Mouse (Mus musculus) adrenal gland, postnatal 25 days (tissue): ENCODE results near the gene Gm17655. TPM values are rescaled to one million over a fixed set of nuclear protein-coding genes. Genes with fewer than 3 reads are reported as not detected.
"Not testable (repeated sequence)": the region's sequence is repeated elsewhere in the genome, so short reads cannot be mapped to it uniquely, and the experiment has no call there.

ENCODE experiments used
- DNase-seq: peaks from one replicate; pipeline ENCODE4 v3.0.0; 2021; ENCODE audit warnings: mixed read lengths
- long read RNA-seq: library from polyadenylated mRNA; stranded (forward); transcript quantifications from one replicate; pipeline ENCODE4 v2.0.0, GENCODE M21; 2021
- total RNA-seq: library from RNA; stranded (reverse); gene quantifications from 2 replicates; pipeline ENCODE4 v1.2.3, GENCODE M21; 2021

Gm17655 gene
- 7.5 and 7.7 TPM in 2 replicates for total RNA-seq
- long read RNA-seq: 0 reads

DNA sequence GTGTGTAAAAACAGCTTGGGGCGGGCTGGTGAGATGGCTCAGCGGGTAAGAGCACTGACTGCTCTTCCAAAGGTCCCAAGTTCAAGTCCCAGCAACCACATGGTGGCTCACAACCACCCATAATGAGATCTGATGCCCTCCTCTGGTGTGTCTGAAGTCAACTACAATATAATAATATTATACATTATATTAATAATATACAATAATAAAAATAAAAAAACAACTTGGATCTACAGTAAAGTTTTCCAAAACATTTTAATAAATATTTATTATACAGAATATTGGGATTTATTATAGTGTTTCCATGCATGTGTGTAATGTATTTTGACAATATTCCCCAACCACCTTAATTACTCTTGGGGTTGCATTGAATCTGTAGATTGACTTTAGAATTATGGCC lies at the start of gene Gm17655:
Gm17655 (minus strand) TSS at position 101 of the 400 bp plus-strand sequence.
- DNase-seq: not testable (repeated sequence)

DNA sequence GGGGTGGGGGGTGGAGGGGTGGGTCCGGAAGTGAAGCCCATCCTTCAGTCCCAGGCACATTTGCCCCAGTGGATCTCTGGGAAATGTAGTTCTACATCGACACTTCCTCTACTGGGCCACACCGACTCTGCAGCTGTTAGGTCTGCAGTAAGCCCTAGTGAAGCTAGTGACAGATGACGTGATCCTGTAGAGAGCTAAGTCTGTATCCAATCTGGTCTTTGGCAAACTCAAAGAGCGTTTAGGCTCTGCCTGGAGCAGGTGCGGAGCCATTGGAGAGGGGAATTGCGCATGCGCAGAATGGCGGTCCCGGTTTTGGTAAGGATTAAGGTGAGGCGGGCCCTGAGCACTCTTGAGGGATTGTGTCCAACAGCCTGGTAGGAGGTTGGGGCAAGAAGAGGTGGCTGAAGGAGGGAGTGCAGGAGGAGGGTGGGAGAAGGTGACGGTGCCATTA lies 37.7 kb upstream of the Gm17655 start, which contains the start of gene Zfp605:
Zfp605 (plus strand) TSS at position 102 of the 451 bp plus-strand sequence.
- DNase-seq: peak; percentile 92

DNA sequence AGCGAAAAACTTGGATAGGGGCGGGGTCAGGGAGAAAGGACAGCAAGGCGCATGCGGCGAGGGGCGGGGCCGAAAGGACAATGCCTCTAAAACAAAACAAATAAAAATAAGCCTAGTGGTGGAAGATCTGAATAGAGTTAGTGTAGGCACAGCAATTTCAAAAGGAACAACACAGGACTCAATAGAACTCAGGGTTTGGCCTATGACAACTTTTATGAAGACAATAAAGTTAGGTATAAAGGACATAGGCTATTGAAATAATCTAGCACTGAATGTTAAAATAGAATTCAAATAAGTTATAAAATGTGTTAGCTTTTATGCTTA lies 36.0 kb upstream of the Gm17655 start:
- no peak for DNase-seq

DNA sequence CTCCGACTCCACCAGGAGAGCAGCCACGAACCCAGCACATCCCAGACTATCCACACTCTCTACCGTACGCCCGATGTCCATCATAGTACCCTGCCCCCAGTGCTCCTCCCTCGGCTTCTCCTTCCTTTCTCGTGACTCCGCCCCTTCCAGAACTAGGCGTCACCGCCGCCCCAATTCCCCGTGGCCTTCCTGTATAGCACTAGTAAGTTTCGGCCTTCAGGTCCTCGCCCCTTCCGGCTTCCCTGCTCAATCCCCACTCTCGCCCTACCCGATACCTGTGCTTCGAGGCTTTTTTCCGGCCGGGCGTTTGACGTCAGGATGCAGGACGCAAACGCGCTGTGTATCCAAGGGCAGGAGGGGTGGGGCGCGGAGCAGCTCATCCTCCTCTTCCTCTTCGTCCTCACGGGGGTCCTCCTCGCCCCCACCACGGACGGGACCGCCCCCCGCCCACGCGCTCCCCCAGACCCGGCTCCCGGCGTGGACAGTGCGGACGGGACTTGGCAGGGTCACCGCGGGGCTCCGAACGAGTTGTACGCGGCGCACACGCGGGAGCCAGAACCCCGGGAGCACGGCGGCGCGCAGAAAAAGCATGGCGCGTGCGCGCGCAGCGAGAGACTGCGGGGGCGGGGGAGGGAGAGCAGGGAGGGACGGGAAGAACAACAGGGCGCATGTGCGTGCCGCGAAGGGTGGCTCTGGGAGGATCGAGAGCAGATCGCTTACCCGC lies 35.4 kb upstream of the Gm17655 start, which contains the start of gene Gtpbp6:
Gtpbp6 (minus strand) TSS at position 617 of the 724 bp plus-strand sequence.
- peak; percentile 95 for DNase-seq

DNA sequence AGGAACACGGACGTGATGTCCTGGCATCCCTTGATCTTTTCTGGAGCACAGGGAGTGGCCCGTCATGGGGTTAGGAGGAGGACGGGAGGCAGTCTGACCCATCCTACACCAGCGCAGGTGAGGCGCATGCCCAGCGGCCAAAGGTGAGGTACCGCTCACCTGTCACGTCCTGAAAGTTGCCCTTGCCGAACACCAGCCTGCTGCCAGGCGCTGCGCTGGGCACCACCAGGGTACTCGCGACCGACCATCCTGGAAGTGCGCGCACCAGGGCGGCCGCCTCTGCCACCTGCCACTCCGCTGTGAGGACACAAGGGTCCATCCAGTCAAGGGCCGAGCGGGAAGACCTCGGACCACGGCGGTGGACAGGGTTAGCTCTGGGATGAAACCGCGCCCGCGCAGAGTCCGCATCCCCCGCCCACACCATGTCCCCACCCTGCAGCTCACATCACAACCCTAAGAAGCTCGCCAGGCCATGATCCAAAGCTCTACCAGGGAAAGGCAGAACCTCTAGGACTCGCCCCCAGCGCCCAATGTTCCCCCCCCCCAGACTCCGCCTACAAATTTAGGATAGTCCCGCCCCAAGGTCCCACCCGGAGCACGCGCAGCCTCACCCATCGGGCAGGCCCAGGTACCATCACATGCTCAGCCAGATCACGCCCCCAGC lies 34.7 kb upstream of the Gm17655 start:
- DNase-seq: no peak

DNA sequence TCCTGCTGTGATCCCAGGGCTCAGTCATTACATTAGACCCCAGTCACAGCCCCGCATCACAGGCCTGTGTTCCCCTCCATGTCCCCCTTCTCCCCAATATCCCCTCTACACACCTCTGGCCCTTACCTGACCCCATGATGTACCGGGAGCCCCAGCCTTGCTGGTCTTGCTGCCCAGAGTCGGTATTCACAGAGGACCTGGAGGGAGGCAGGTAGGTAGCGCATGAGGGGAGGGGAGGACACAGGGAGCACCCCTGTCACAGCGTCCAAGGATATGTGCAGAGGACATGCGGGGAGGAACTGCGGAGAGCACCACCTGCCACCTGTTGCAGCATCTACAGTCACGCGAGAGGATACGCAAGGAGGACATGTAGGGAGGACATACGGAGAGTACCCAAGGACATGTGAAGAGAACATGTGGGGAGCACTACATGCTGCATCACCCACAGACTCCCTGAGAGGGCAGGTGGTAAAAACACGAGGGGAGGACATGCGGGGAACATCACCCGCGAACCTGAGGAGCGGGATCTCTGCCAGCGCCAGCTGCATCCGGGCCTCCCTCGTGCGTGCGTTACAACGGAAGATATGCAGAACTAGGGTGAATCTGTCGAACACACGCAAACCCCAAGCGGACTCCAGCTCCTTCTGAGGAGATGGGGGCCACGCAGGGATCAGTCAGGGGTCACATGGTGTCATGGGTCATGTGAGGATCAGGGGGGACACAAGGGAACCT lies 34.0 kb upstream of the Gm17655 start:
- no peak for DNase-seq

DNA sequence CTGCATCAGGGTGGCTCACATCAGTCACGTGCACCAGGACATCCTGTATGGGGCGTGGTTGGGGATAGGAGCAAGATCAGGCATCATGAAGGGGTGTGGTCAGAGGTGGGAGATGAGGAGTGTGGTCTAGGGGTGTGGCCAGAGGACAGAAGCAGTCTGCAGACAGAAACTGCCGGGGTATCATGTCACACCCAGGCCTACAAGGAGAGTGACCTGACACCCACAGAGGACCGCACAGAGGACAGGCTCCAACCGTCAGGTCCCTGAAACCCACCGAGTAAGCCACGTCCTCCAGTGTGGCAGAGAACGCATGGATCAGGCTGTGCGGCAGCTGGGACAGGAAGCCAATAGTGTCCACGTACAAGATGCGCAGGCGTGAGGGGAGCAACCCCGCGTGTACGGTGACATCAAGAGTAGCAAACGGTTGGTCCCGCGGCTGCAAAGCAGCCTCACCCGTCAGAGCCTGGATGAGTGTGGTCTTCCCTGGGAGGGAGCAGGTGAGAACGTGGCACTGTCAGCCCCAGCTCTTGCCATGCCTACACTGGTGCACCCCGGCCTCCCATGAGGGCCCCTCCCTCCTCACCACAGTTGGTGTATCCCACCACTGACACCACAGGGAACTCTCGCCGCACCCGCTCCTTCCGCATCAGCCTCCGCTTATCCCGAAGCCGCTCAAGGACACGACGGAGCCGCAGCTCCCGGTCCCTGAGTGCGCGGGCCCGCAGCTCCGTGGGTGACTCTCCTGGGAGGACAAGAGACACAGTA lies 32.5 kb upstream of the Gm17655 start:
- no peak for DNase-seq

DNA sequence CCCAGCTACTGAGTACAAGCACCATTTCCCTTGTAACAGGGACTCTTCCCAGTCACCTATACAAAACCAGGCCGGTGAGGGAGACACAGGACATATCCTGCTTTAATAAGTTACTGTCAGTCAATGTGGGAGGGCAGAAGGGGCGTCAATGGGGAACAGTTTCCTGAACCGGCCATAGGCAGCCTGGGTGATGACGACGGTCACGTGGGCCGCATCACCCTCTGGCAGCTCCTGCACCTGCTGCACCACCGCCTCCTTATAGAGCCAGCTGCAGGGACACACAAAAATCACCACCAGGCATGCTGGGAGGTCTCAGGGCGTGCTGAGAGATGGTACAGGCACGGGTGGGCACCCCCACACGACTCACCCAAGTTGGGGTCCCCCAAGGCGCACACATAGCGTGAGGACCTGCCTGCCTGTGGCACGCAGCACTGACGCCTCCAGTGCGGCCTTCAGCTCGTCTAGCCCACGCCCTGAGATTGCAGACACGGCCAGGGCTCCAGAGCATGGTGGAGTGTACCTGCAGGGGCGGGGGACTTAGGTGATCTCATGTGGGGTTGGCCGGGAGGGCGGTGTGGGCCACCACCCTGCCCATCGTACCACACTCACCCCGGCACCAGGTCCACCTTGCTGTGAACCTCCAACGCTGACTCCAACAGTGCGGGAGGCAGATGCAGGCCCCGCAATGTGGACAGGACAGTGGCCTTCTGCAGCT lies 31.7 kb upstream of the Gm17655 start:
- DNase-seq: no peak

DNA sequence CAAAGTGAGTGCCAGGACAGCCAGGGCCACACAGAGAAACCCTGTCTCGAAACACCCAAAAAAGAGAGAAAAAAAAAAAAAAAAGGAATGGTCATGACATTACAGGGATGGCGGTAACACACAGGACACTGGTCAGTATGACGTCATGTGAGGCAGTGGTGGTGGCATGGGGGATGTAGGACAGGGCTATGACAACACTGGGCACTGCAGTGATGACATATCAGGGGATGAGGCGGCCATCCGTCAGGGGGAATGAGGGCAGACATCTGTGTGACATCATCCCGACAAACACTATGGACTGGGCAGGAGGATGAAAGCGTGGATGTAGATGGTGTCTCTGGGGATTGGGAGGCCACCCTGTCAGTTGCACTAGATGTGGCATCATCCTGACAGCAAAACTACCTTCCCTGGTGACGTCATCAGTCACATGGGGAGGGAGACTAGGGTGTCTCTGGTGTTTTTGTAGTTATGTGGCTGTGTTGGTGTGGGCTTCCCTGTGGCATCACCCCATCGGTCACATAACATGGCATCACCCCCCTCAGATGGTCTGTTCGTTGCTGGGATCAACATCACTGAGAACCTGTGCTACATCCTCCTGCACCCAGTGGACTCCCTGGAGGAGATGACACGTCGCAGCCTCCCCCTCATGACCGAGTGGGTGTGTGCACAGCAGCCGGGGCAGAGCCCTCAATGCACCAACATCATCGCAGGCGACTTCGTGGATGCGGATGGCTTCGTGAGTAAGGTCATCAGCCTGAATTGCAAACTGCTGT lies 30.7 kb upstream of the Gm17655 start:
- DNase-seq: no peak

DNA sequence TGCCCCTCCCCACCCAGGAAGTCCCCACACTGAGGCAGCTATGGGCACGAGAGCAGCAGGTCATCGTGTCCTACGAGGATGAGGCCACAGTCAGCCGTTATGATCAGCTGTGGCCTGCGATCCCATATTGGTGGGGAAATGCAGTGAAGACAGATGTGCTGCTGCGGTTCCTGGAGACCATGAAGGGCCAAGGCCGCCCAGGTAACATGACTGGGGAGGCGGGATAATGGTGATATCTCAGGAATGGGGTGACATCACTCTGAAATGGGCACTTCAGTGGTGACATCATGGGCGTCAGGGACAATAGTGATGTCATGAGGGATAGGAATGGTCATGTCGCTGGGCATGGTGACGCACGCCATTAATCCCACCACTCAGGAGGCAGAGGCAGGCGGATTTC lies 30.1 kb upstream of the Gm17655 start:
- no peak for DNase-seq

DNA sequence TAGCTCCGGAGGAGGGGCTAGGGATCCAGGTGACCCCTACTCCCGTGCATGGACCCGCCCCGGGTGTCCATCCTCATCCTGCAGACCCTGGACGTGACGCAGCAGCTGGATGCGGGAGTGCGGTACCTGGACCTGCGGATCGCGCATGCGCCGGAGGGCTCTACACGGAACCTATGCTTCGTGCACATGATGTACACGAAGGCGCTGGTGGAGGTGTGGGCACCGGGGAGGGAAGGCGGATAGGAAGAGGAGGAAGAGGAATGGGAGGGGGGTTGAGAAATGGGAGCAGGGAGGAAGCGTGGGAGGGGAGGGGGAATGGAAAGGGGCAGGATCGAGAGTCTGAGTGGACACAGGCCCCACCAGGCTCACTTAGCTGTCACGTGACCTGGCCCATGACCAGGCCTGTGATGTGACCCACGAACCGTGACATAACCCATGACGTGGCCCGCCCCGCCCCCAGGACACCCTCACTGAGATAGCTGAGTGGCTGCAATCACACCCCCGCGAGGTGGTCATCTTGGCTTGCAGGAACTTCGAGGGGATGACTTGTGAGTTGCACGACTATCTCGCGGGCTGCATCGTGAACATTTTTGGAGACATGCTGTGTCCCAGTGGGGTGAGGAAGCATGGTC lies 29.5 kb upstream of the Gm17655 start:
- DNase-seq: peak; percentile 38

DNA sequence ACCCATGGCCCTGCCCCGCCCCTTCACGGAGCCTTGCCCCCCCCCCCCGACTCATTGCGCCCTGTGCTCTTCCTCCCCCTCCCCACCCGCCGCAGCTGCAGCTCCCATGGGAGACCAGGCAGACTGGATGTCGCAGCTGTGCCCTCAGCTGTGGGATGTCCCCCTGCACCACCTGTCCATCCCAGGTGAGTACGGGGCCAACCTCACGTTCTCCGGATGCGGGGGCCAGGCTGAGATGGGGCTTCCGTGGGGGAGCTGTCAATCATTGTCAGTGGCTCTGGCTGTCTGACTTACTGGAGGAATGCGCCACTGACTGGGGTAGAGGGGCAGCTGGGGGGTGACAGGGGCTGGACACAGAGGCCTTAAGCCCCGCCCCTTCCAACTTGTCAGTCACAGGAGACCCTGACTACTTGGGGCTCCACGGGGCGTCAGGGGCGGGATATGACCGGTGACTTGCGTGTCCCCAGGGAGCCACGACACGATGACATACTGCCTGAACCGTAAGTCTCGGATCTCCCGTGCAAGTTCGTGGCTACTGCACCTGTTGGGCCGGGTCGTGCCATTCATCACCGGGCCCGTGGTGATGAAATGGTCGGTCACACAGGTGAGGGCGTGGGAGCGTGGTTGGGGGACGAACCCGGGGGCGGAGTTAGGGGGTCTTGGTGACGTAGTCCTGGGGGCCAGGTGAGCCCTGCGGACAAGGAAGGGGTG lies 28.8 kb upstream of the Gm17655 start:
- DNase-seq: peak; percentile 14

DNA sequence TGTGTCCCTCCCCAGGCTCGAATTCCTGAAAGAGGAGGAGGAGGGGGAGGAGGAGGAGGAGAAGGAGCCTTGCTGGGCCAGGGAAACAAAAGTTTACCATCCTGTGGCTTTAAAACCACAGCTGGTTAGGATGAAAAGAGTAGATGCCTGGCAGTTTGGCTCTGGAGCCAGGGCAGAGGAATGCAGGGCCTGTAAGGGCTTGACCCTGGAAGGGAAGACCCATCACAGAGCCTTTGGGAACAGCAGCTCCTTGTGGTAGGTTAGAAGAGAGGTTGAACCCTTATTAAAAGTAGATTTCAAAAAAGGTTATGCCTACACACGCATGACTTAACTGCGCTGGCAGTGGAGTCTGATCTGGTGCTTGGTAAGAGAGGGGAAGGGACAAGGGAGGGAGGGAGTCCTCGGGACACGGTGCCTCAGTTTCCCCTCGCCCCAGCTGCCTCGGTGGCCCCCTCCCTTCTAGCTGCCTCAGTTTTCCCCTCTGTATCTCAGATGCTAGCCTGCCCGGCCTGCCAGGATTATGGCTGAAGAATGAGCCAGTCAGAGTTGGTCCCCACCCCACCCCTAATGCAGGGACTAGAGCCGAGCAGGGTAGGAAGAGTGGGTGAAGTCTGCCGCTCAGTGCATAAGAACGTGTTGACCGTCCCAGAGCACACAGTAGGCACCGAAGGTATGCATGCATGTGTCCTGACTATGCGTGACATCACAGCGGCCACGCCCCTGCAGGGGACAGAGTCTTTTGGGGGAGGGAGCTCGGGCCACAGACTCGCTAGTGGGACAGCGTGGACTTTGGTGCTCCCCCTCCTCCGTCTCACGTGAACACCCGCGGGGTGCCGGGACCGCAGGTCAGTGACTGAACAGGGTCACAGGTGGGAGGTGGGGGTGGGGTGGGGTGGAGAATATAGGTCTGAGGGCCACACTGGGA lies 27.6 kb upstream of the Gm17655 start, which contains the start of gene Plcxd1:
Plcxd1 (plus strand) TSS at position 314 of the 925 bp plus-strand sequence.
- DNase-seq: no peak

DNA sequence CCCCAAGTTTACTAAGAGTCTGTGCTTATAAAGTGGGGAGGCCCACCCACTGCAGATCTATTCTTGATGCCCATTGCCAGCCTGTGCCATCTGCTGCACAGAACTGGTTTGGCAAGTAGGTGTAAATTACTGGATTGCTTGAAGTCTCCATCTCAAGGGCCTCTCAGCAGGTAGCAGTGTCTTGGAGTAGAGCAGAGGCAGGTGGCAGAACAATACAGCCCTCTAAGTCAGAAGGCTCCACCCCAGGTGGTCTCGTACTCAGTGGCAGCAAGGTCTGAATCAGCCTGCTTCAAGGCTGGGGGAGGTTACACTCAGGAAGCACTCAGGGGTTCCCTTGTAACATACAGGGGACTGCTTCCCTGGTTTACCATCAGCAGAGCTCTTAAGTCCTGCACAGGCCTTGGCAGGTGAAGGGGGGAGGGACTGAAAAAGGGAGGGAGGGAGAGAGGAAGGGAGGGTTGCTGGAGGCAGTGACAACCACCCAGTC lies 26.7 kb upstream of the Gm17655 start:
- no peak for DNase-seq

DNA sequence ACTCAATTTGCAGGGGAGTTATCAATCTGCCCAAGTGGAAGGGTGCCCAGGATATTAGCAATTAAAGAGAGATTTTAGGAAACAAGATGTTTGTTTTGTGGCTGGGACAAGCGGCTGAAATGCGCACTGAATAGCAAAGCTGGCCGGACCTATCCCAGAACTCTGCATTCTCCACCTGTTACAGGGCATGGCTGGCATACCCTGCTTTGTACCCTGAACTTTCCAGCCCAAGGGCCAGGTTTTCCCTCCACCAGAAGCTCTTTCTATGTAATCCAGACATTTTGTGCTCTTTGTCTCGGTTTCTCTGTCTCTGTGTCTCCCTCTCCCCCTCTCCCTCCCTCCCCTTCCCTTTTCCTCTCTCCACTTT lies 22.5 kb upstream of the Gm17655 start:
- DNase-seq: no peak

DNA sequence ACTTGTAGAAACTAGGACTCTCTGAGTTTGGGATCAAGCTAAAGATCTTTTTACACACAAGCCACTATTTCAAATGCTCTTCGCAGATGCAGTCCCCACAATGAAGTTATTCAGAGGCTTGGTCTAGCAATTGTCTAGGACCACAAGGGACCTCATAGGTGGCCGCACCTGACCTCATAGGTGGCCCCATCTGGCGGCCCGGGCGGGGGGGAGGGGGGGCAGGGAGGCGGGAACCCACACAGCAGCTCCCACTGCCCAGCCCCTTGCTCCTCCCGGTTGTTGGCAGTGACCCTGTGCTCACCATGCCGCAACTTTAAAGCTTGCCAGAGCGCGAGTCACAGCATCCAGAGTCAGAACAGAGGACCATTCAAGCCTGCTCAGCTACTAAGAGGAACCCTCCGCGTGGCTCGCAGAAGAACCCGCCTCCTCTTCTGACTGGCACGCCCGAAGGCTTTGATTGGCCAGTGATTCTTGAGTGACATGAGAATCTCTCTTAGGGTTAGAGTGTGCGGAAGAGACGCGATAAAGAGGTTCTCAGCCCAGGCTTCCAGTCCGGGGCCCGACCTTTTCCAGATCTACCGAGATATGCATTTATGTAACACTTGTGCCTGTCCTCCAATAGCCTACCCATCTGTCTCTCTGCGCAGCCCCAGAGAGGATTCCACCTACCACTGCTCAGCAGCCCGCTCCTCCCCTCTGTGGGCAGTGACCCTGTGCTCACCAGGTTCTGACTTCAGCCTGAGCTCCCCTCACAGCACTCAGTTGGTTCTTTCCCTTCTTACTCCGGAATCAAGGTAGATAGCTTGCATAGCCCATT lies 21.9 kb upstream of the Gm17655 start, which contains the start of gene Gm35315:
Gm35315 (minus strand) TSS at position 391 of the 817 bp plus-strand sequence.
- peak; percentile 78 for DNase-seq

DNA sequence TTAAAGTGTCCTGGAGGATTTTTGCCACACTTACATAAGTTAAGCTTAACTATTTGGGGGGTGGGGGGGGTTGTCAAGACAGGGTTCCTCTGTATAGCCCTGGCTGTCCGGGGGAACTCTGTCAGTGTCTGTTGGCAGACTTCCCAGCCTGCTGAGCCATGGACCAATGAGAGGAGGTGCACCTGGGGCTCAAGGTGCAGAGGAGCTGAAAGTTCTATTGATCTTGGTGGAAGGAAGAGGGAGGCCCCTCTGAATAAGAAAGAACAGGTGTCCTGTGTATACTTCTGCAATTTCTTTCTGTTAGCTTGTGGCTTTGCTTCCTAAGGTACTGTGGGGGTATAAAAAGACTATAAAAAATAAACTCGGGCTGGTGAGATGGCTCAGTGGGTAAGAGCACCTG lies 19.2 kb upstream of the Gm17655 start:
- DNase-seq: no peak
